Mouse (Mus musculus) layer of hippocampus, postnatal 14 days (tissue): ENCODE results near the gene Fam98a. TPM values are rescaled to one million over a fixed set of nuclear protein-coding genes. Genes with fewer than 3 reads are reported as not detected.

Experiments
- DNase-seq, 2 experiments: peaks; one replicate each; pipeline ENCODE4 v3.0.0; 2021 to 2022; ENCODE audit warnings: low spot score in 2 of 2, mixed read lengths in 1 of 2
- long read RNA-seq, 2 experiments: library from polyadenylated mRNA; stranded (forward); transcript quantifications; one replicate each; pipeline ENCODE4 v2.0.0; 2021
- total RNA-seq, 2 experiments: library from RNA; stranded (reverse); gene quantifications; 2 replicates each; pipeline ENCODE4 v1.2.3; 2021

Fam98a gene
- total RNA-seq: 10 to 100 TPM; 47.4 to 49.8 TPM
- long read RNA-seq, experiment 1, transcript Fam98a-201 (8 exons, 2,817 nt): major isoform, 11 of 18 reads
- long read RNA-seq, experiment 1, partial matches to known transcripts: 2 of 18 reads
- long read RNA-seq, experiment 1, other reads (novel, unspliced or antisense): 4 of 18 reads
- long read RNA-seq, experiment 2, transcript Fam98a-201 (8 exons, 2,817 nt): major isoform, 10 of 19 reads
- long read RNA-seq, experiment 2, partial matches to known transcripts: 0 of 19 reads
- long read RNA-seq, experiment 2, other reads (novel, unspliced or antisense): 9 of 19 reads

- DNase-seq: peak; percentile 95 to 98
Measured at GRCm38 (mm10) chr17:75551512-75552400, at the start of gene Fam98a. Fam98a (minus strand) TSS chr17:75551946.

- DNase-seq: no peak
Measured at GRCm38 (mm10) chr17:75598652-75599051, 46.9 kb upstream of the Fam98a start.

GRCm38 (mm10) chr17:75582738-75583137 lies 31.0 kb upstream of the Fam98a start:
- DNase-seq: no peak

- DNase-seq: no peak
Measured at GRCm38 (mm10) chr17:75575608-75576007, 23.9 kb upstream of the Fam98a start.

- no peak for DNase-seq
Measured at GRCm38 (mm10) chr17:75558041-75558440, 6.3 kb upstream of the Fam98a start.

- DNase-seq: no peak
Measured at GRCm38 (mm10) chr17:75557031-75557430, 5.3 kb upstream of the Fam98a start.

GRCm38 (mm10) chr17:75550771-75551413 lies 854 bp downstream of the Fam98a start:
- no peak for DNase-seq

- no peak for DNase-seq
Measured at GRCm38 (mm10) chr17:75544262-75544661, 7.5 kb downstream of the Fam98a start.

GRCm38 (mm10) chr17:75543434-75543833 lies 8.3 kb downstream of the Fam98a start:
- DNase-seq: no peak

GRCm38 (mm10) chr17:75539841-75540240 lies 11.9 kb downstream of the Fam98a start:
- no peak for DNase-seq

GRCm38 (mm10) chr17:75539130-75539529 lies 12.6 kb downstream of the Fam98a start:
- DNase-seq: no peak

- no peak for DNase-seq
Measured at GRCm38 (mm10) chr17:75538431-75538830, 13.3 kb downstream of the Fam98a start.

- DNase-seq: no peak
Measured at GRCm38 (mm10) chr17:75537050-75537445, 14.7 kb downstream of the Fam98a start.

- peak in 1 of 2 experiments; percentile 56 for DNase-seq
Measured at GRCm38 (mm10) chr17:75536396-75537049, 15.2 kb downstream of the Fam98a start.

- DNase-seq: no peak
Measured at GRCm38 (mm10) chr17:75535612-75536011, 16.1 kb downstream of the Fam98a start.

GRCm38 (mm10) chr17:75534314-75535020 lies 17.3 kb downstream of the Fam98a start:
- DNase-seq: no peak

GRCm38 (mm10) chr17:75532469-75532986 lies 19.2 kb downstream of the Fam98a start:
- no peak for DNase-seq

- no peak for DNase-seq
Measured at GRCm38 (mm10) chr17:75529222-75529935, 22.4 kb downstream of the Fam98a start.

GRCm38 (mm10) chr17:75526411-75526810 lies 25.3 kb downstream of the Fam98a start:
- no peak for DNase-seq

GRCm38 (mm10) chr17:75523812-75524211 lies 27.9 kb downstream of the Fam98a start:
- peak in 1 of 2 experiments; percentile 15 for DNase-seq
